In genomic region chr2:103285561-103285960, GRCm38 (mm10) we compare ENCODE assay signal across 14 mouse cellular contexts. TPM values are rescaled to one million over a fixed set of nuclear protein-coding genes. Genes with fewer than 3 reads are reported as not detected.
A peak's percentile ranks its signal among the peaks of the same experiment; 100 is the strongest.
DNase-seq lines count a peak whose midpoint lies in the region; ATAC-seq lines count a peak whose summit lies in the region.
"Had no signal": no experiment of that assay in that cellular context is flagged by ENCODE, and none has a peak within 500 bp of the region (broad histone marks: within the 10 kb centered on the region; RNA-seq: fewer than 3 reads in every experiment).

No protein-coding gene starts in this region.

- H3K27me3 ChIP-seq in embryonic facial prominence, embryonic 14.5 days (replicated peaks; ENCODE audit: control insufficient read depth, insufficient read depth, low read length), result no peaks in the 10 kb centered on the region
- H3K27me3 ChIP-seq in kidney, embryonic 16.5 days (ENCODE audit: insufficient read depth, low read length), result no peaks in the 10 kb centered on the region

- DNase-seq in adrenal gland, adult 8-10 months, result peak; percentile 25
- peak; percentile 75 for DNase-seq in embryonic facial prominence, embryonic 14.5 days (ENCODE audit: low spot score)
- DNase-seq in lung, postnatal 25 days (ENCODE audit: low spot score), result peak; percentile 59
- no peak for DNase-seq in layer of hippocampus, postnatal 14 days (ENCODE audit: low spot score in 2 of 2)
- DNase-seq in cerebellum, adult 9-10 months, result no peak
- DNase-seq in neural tube, embryonic 10.5 days (ENCODE audit: extremely low spot score, low spot score), result no peak
- DNase-seq: right cerebral cortex, postnatal 25 days had no signal

- H3K9me3 ChIP-seq in embryonic facial prominence, embryonic 14.5 days (ENCODE audit: control insufficient read depth, low read length), result no peaks in the 10 kb centered on the region
- H3K9me3 ChIP-seq in kidney, embryonic 16.5 days (ENCODE audit: low read length), result no peaks in the 10 kb centered on the region
- H3K9me3 ChIP-seq: heart, embryonic 10.5 days; hindbrain, embryonic 10.5 days; midbrain, embryonic 10.5 days had no signal

- H3K4me3 ChIP-seq in embryonic facial prominence, embryonic 14.5 days (ENCODE audit: low read depth, low read length), result no peak overlapping the region
- H3K4me3 ChIP-seq in kidney, embryonic 16.5 days (ENCODE audit: low read length), result no peak overlapping the region
- H3K4me3 ChIP-seq: heart, embryonic 10.5 days; hindbrain, embryonic 10.5 days; midbrain, embryonic 10.5 days had no signal

- 36% methylated on average over 2 of the region's 2 CpGs for WGBS in embryonic facial prominence, embryonic 14.5 days
- WGBS in kidney, embryonic 16.5 days, result 16% methylated on average over 2 of the region's 2 CpGs

- H3K4me2 ChIP-seq in embryonic facial prominence, embryonic 14.5 days (ENCODE audit: low read depth, low read length), result no peak overlapping the region
- H3K4me2 ChIP-seq in kidney, embryonic 16.5 days (replicated peaks; ENCODE audit: low read depth, low read length), result no peak overlapping the region
- H3K4me2 ChIP-seq: liver, embryonic 11.5 days had no signal

- H3K9ac ChIP-seq in embryonic facial prominence, embryonic 14.5 days (ENCODE audit: low read depth, low read length), result no peak overlapping the region
- H3K9ac ChIP-seq in kidney, embryonic 16.5 days (replicated peaks; ENCODE audit: low read length), result peak overlapping the region; percentile 25; the same call in 1 of the 2 replicates

- H3K27ac ChIP-seq in embryonic facial prominence, embryonic 14.5 days (replicated peaks; ENCODE audit: low read depth, low read length), result peak overlapping the region; percentile 40; the same call in 1 of the 2 replicates
- H3K27ac ChIP-seq in kidney, embryonic 16.5 days (ENCODE audit: low read length), result peak overlapping the region; percentile 87
- H3K27ac ChIP-seq: heart, embryonic 10.5 days; hindbrain, embryonic 10.5 days; midbrain, embryonic 10.5 days had no signal

- H3K36me3 ChIP-seq in embryonic facial prominence, embryonic 14.5 days (ENCODE audit: control insufficient read depth, insufficient read depth, low read length), result no peaks in the 10 kb centered on the region
- H3K36me3 ChIP-seq in kidney, embryonic 16.5 days (ENCODE audit: insufficient read depth, low read length), result no peaks in the 10 kb centered on the region
- H3K36me3 ChIP-seq: heart, embryonic 10.5 days; hindbrain, embryonic 10.5 days; midbrain, embryonic 10.5 days had no signal

- H3K4me1 ChIP-seq in embryonic facial prominence, embryonic 14.5 days (ENCODE audit: control insufficient read depth, insufficient read depth, low read length), result peaks cover 24% of the 10 kb centered on the region
- H3K4me1 ChIP-seq in kidney, embryonic 16.5 days (ENCODE audit: insufficient read depth, low read length), result peaks cover 25% of the 10 kb centered on the region

- ATAC-seq in embryonic facial prominence, embryonic 14.5 days (ENCODE audit: low read depth), result peak; percentile 64
- peak; percentile 86 for ATAC-seq in kidney, embryonic 16.5 days (ENCODE audit: low FRiP score, low TSS enrichment)

RNA-seq across cellular contexts. Expression of gene Ehf, which starts 17.5 kb away (rescaled TPM):
- under 1 TPM in 2 of 4 experiments, not detected in 2; 0.35 to 0.84 TPM for total RNA-seq in adrenal gland, adult 8-10 months (2022)
- polyA plus RNA-seq in embryonic facial prominence, embryonic 14.5 days (2014; fragmentation: Nextera tagmentation; extraction: Ambion mirVana), result 8.4 and 13.1 TPM in 2 replicates
- polyA plus RNA-seq in kidney, embryonic 16.5 days (2015; fragmentation: Nextera tagmentation; extraction: Ambion mirVana), result 25.7 and 29.0 TPM in 2 replicates
- total RNA-seq in layer of hippocampus, postnatal 14 days (2021), result not detected
- total RNA-seq: layer of hippocampus, postnatal 10 days had no signal
- polyA plus RNA-seq: heart, embryonic 10.5 days; midbrain, embryonic 10.5 days; neural tube, embryonic 14.5 days had no signal

Comparison
In these comparisons a context has a peak if more than half of its experiments do, and no peak if none do; other contexts are left out.
1. DNase-seq: peak in adrenal gland, adult 8-10 months (single experiment), embryonic facial prominence, embryonic 14.5 days (single experiment) and lung, postnatal 25 days (single experiment); none in layer of hippocampus, postnatal 14 days (0 of 2), cerebellum, adult 9-10 months (single experiment) and neural tube, embryonic 10.5 days (single experiment).